Comparison of ENCODE assay signal across 8 mouse cellular contexts in genomic region chr13:74166348-74167056, GRCm38 (mm10). TPM values are rescaled to one million over a fixed set of nuclear protein-coding genes. Genes with fewer than 3 reads are reported as not detected.
DNase-seq lines count a peak whose midpoint lies in the region; ATAC-seq and TF ChIP-seq lines count a peak whose summit lies in the region.

No protein-coding gene starts in this region.

- no peak for TF ChIP-seq POLR2A in limb, embryonic 14.5 days (IDR thresholded peaks at IDR 0.05; ENCODE audit: borderline replicate concordance, extremely low read depth, insufficient read depth, insufficient read length)

- peaks cover 11% of the 10 kb centered on the region for H3K4me1 ChIP-seq in kidney, embryonic 15.5 days
- peaks cover 10% of the 10 kb centered on the region for H3K4me1 ChIP-seq in hindbrain, embryonic 15.5 days (replicated peaks)
- H3K4me1 ChIP-seq in limb, embryonic 14.5 days (ENCODE audit: control insufficient read depth, insufficient read depth, low read length), result peaks cover 6% of the 10 kb centered on the region
- H3K4me1 ChIP-seq in midbrain, embryonic 13.5 days (replicated peaks), result peaks cover 14% of the 10 kb centered on the region

- H3K27me3 ChIP-seq in kidney, embryonic 15.5 days, result no peaks in the 10 kb centered on the region
- no peaks in the 10 kb centered on the region for H3K27me3 ChIP-seq in hindbrain, embryonic 15.5 days
- H3K27me3 ChIP-seq in limb, embryonic 14.5 days (ENCODE audit: control insufficient read depth, insufficient read depth, low read length), result no peaks in the 10 kb centered on the region
- H3K27me3 ChIP-seq in midbrain, embryonic 13.5 days, result no peaks in the 10 kb centered on the region

- H3K36me3 ChIP-seq in kidney, embryonic 15.5 days, result peaks cover 18% of the 10 kb centered on the region
- H3K36me3 ChIP-seq in hindbrain, embryonic 15.5 days, result peaks cover 19% of the 10 kb centered on the region
- H3K36me3 ChIP-seq in limb, embryonic 14.5 days (ENCODE audit: control insufficient read depth, insufficient read depth, low read length), result peaks cover 15% of the 10 kb centered on the region; the same call in 1 of the 2 replicates
- peaks cover 20% of the 10 kb centered on the region for H3K36me3 ChIP-seq in midbrain, embryonic 13.5 days

- H3K27ac ChIP-seq in kidney, embryonic 15.5 days, result no peak overlapping the region
- H3K27ac ChIP-seq in hindbrain, embryonic 15.5 days (replicated peaks), result no peak overlapping the region
- no peak overlapping the region for H3K27ac ChIP-seq in limb, embryonic 14.5 days (replicated peaks; ENCODE audit: low read depth, low read length)
- H3K27ac ChIP-seq in midbrain, embryonic 13.5 days, result no peak overlapping the region

- H3K4me2 ChIP-seq in kidney, embryonic 15.5 days, result peak overlapping the region; percentile 82
- peak overlapping the region; percentile 78 for H3K4me2 ChIP-seq in hindbrain, embryonic 15.5 days
- peak overlapping the region; percentile 68 for H3K4me2 ChIP-seq in limb, embryonic 14.5 days (replicated peaks; ENCODE audit: low read depth, low read length, severe bottlenecking)
- peak overlapping the region; percentile 72 for H3K4me2 ChIP-seq in midbrain, embryonic 13.5 days (replicated peaks)

- peak overlapping the region; percentile 45; the same call in 1 of the 2 replicates for H3K9ac ChIP-seq in kidney, embryonic 15.5 days
- peak overlapping the region; percentile 48 for H3K9ac ChIP-seq in hindbrain, embryonic 15.5 days
- peak overlapping the region; percentile 63 for H3K9ac ChIP-seq in limb, embryonic 14.5 days (ENCODE audit: low read depth, low read length, severe bottlenecking)
- peak overlapping the region; percentile 76 for H3K9ac ChIP-seq in midbrain, embryonic 13.5 days (replicated peaks)

- H3K4me3 ChIP-seq in kidney, embryonic 15.5 days (replicated peaks), result peak overlapping the region; percentile 50
- H3K4me3 ChIP-seq in hindbrain, embryonic 15.5 days, result peak overlapping the region; percentile 46
- peak overlapping the region; percentile 47 for H3K4me3 ChIP-seq in limb, embryonic 14.5 days (replicated peaks; ENCODE audit: low read length)
- H3K4me3 ChIP-seq in midbrain, embryonic 13.5 days (replicated peaks), result peak overlapping the region; percentile 51

- ATAC-seq in kidney, embryonic 15.5 days (replicated peaks; ENCODE audit: low FRiP score), result peak; percentile 81
- peak; percentile 39 for ATAC-seq in frontal cortex, adult (ENCODE audit: low TSS enrichment)
- ATAC-seq in hindbrain, embryonic 15.5 days (ENCODE audit: low FRiP score, low read depth), result peak; percentile 88
- peak; percentile 75 for ATAC-seq in limb, embryonic 14.5 days (ENCODE audit: low FRiP score, low read depth)
- ATAC-seq in midbrain, embryonic 13.5 days, result peak; percentile 84

- no peaks in the 10 kb centered on the region for H3K9me3 ChIP-seq in kidney, embryonic 15.5 days (replicated peaks)
- H3K9me3 ChIP-seq in hindbrain, embryonic 15.5 days, result no peaks in the 10 kb centered on the region
- H3K9me3 ChIP-seq in limb, embryonic 14.5 days (ENCODE audit: control insufficient read depth, low read length), result no peaks in the 10 kb centered on the region
- H3K9me3 ChIP-seq in midbrain, embryonic 13.5 days, result no peaks in the 10 kb centered on the region

- 5% methylated on average over 19 of the region's 19 CpGs for whole genome bisulfite sequencing in kidney, embryonic 15.5 days
- 6% methylated on average over 19 of the region's 19 CpGs for WGBS in hindbrain, embryonic 15.5 days
- 3% methylated on average over 19 of the region's 19 CpGs for whole genome bisulfite sequencing in limb, embryonic 14.5 days
- WGBS in midbrain, embryonic 13.5 days, result 8% methylated on average over 19 of the region's 19 CpGs

- DNase-seq in kidney, adult 18-20 months, result no peak
- DNase-seq in cerebellum, postnatal 10 days, result peak; percentile 64 to 73
- DNase-seq in limb, embryonic 14.5 days (ENCODE audit: low spot score), result peak; percentile 7
- peak; percentile 24 to 44 for DNase-seq in spleen, postnatal 14 days (ENCODE audit: low spot score in 2 of 2)

RNA-seq across cellular contexts. Expression of gene Exoc3, which starts 42.0 kb away (rescaled TPM):
- polyA plus RNA-seq in kidney, embryonic 15.5 days (2015; fragmentation: Nextera tagmentation; extraction: Ambion mirVana), result 67.8 and 68.0 TPM in 2 replicates
- polyA plus RNA-seq in hindbrain, embryonic 15.5 days (2015; fragmentation: Nextera tagmentation; extraction: Ambion mirVana), result 117 TPM in 2 replicates
- polyA plus RNA-seq in limb, embryonic 14.5 days (2012; rRNA removed), result 42.6 and 42.9 TPM in 2 replicates
- polyA plus RNA-seq in limb, embryonic 14.5 days (2014; fragmentation: Nextera tagmentation; extraction: Ambion mirVana), result 89.7 and 106 TPM in 2 replicates
- 104 and 105 TPM in 2 replicates for polyA plus RNA-seq in midbrain, embryonic 13.5 days (2015; fragmentation: Nextera tagmentation; extraction: Ambion mirVana)

RNA-seq across cellular contexts. Expression of gene Slc9a3, which starts 45.2 kb away (rescaled TPM):
- 1.6 and 1.8 TPM in 2 replicates for polyA plus RNA-seq in kidney, embryonic 15.5 days (2015; fragmentation: Nextera tagmentation; extraction: Ambion mirVana)
- 0.10 and 0.24 TPM in 2 replicates for polyA plus RNA-seq in hindbrain, embryonic 15.5 days (2015; fragmentation: Nextera tagmentation; extraction: Ambion mirVana)
- 0.03 and 0.05 TPM in 2 replicates for polyA plus RNA-seq in limb, embryonic 14.5 days (2012; rRNA removed)
- 0.15 TPM in 1 of 2 replicates, not detected in the other for polyA plus RNA-seq in limb, embryonic 14.5 days (2014; fragmentation: Nextera tagmentation; extraction: Ambion mirVana)
- 0.03 TPM in 1 of 2 replicates, not detected in the other for polyA plus RNA-seq in midbrain, embryonic 13.5 days (2015; fragmentation: Nextera tagmentation; extraction: Ambion mirVana)
